Mouse (Mus musculus): Measurements from ENCODE around the gene Zfp217. TPM values are rescaled to one million over a fixed set of nuclear protein-coding genes. Genes with fewer than 3 reads are reported as not detected.

Zfp217 gene
- total RNA-seq, 2 experiments from 2014 or later = 14.4 to 17.7 TPM

DNA sequence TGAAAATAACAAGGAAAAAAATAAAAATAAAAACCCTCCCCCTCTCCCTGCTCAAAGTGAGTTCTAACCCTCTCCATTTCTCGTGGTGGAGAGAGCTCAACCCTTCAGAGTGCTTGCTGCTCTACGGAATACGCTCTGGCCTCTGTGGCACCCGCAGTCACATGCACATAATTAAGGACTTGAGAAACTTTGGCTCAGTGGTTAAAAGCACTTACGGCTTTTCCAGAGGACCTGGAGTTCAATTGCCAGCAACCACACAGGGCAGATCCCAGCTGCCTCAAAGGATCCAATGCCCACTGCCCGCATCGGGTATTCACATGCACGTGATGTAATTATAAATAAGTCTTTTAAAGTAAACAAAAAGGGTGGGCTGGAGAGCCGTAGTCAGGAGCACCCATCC, 41.9 kb downstream of the Zfp217 start:
- intact Hi-C loops (cut with DNase I) = no loop called here
- no peak for DNase-seq

DNA sequence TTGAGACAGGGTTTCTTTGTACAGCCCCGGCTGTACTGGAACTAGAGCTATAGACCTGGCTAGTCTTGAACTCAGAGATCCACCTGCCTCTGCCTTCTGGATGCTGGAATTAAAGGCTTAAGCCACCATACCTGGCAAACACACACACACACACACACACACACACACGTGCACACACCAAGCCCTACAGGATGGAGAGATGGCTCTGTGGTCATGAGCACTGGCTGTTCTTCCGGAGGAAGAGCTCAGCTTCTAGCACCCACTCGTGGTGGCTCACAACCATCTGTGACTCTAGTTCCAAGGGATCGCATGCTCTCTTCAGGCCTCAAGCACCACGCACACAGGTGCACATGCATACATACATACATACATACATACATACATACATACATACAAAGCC, 43.5 kb downstream of the Zfp217 start:
- intact Hi-C loops (cut with DNase I) = loop anchor here (5.0 kb wide), 1 partner anchor 1112 kb away; no protein-coding TSS in a partner anchor
- DNase-seq = no peak

DNA sequence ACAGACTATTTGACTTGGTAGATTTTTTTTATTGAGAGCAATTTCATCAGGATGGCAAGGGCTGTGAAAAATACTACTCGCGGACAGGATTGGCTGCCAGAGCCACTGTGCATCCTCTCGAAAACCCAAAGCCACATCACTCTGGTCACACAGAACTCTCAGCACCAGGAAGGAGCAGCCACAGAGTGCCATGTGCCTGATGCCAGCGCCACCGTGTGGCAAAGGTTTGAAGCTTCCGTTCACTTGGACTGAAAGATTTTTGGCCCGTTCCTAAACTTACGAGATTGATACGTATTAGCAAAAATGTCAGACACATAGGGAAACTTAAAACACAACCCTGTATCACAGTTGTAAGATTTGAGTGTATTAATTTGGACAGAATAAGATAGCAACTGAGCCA, 44.1 kb downstream of the Zfp217 start:
- DNase-seq = peak; percentile 49 to 70
- intact Hi-C loops (cut with DNase I) = loop anchor here (5.0 kb wide), 1 partner anchor 1112 kb away; no protein-coding TSS in a partner anchor

DNA sequence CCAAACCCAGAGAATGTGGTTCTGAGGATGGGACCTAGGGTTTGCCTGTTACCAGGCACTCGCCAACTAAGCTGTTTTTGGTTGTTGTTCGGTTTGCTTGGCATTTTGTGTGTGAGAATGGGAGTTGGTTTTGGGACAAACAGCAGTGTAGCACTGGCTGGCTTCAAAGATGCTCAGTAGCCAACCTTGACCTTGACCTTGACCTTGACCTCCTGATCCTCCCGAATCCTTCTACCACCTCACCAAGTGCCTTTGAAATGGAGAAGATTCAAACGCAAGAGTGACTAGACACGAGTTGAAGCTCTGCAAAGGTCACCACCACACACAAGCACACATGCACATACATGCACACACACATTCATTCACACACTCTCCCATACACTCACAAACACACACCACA, 44.6 kb downstream of the Zfp217 start:
- DNase-seq = no peak
- intact Hi-C loops (cut with DNase I) = loop anchor here (5.0 kb wide), 1 partner anchor 1111 kb away; no protein-coding TSS in a partner anchor

DNA sequence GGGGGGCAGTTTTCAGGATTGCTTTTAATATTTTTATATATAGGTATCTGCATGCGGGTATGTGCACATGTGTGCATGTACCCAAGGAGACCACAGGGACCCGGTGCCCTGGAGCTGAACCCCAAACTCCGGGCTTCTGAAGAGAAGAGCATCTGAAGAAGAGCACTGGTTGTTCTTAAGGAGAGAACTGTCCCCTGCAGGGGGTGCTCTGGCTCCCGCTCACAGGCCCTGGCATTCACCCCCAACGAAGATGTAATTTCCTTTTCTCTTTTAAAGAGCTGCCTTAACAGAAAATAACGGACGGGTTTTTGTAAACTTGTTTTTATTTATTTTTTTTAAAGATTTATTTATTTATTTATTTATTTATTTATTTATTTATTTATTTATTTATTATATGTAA, 46.0 kb downstream of the Zfp217 start:
- DNase-seq = no peak
- intact Hi-C loops (cut with DNase I) = loop anchor here (1.0 to 5.0 kb wide), 3 partner anchors 47 to 1110 kb away; no protein-coding TSS in a partner anchor

DNA sequence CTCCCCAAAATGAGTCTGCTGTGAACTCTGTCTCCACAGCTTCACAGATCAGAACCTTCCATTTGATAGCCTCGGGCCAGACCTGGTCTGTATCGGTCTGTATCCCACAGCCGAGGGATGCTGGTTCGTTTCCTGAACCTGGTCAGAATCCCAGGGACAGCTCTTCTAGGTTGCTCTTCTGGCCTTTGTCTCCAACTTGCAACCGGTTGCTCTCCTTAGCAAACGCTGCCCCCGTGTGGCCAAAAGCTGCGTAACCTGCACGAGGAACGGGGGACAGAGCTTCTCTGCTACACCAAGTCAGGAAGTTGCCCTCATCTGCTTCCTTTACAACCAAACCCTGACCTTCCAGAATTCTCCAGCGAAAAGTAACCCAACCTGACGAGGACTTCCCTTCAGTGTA, 46.8 kb downstream of the Zfp217 start:
- DNase-seq = peak; percentile 93 to 98
- intact Hi-C loops (cut with DNase I) = loop anchor here (1.0 to 5.0 kb wide), 3 partner anchors 46 to 1109 kb away; no protein-coding TSS in a partner anchor

DNA sequence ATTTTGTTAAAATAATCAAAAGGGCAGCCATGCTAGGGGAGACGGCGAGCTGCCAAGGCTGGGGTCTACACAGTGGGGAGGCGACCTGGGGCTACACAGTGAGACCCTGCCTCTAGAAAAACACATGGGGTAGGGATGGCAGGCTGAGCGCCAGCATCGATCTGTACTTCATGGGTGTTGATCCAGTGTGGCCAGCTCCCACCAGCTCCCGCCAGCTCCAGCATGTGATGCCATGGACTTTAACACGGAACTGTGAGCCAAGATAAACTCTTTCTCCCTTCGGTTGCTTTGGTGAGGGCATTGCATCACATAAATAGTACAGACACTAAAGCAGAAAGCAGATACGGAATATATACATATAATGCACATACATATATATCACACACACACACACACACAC, 53.0 kb downstream of the Zfp217 start:
- intact Hi-C loops (cut with DNase I) = no loop called here

DNA sequence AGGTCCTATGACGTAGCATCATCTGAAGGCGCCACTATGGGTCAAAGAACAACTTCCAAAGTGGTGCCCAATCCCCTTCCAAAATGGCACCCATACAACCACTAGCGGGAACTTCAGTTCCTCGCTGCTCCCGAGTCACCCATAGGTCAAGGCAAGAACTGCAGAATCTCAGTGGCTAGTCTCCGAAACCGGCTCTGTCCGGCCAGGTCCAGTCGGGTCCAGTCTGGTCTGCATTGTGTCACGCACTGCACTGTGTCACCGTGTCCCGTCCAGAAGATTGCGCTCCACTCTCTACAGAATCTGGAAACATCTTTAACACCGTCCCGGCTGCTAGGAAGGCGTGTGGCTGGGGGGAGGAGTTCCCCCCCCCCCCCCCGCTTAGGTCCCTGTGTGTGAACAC, 53.7 kb downstream of the Zfp217 start:
- DNase-seq = no peak
- intact Hi-C loops (cut with DNase I) = no loop called here

More for the DNA sequence above, 53.0 kb downstream of the Zfp217 start:
- DNase-seq = no peak

DNA sequence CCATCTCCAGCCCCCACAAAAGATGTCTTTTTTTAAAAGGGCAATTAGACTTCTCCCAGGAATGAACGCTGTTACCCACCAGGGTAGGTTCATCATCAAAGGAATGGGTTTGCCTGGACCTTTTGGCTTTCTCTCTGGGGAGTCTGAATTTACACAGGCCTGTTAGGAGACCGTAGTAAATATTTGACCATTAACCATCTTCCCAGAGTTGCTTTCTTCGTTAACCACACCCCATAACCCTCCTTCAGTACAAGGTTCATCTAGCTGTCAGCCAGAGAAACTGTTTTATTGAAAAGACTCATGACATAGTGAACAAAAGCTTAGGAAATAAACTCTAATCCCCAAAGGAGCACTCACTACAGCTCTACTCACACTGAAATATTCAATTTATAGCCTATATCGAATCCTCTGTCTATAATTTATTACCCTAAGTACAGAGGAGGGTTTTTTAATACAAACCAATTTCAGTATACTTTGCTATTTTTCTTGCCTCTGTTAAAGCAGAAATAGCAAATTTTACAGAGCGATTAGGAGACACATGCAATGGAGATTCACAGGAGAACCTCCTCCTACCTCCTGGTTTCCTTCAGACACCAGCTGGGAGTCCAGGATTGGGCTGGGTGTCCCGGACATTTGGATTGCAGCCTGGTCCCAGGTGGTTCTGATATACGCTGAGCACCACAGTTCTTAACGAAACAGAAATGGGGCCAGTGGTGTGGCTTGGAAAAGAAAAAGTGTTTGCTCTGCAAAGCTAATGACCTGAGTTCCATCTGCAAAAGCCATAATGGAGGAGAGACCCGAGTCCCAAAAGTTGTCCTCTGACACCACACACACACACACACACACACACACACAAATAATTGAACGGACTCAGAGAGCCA, 56.1 kb downstream of the Zfp217 start:
- intact Hi-C loops (cut with DNase I) = no loop called here
- no peak for DNase-seq

DNA sequence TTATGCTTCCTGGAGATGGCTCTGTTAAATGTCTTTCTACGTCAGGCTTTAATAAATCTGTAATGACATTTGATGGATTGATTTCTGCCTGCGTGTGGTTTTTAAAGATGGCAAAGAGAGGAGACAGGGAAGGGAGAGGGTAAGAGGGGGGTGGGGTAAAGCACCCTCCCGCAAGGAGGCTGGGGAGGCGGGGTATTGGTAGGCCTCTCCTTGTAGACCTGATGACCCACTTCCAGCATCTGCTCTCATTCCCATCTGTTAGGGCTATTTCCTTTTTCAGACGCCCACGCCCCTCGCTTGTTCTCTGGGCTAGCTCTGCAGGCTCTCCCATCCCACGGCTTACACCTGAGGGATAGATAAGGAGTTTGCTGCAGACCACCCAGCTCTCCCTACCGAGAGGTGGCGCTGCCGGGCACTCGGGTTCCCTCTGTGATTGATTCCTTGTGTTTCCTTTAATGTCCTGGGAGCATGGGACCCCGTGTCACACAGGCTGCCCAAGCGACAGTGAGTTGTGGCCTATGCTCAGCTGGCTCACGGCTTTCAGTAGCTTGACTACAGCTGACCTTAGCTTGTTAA, 69.4 kb downstream of the Zfp217 start:
- DNase-seq = no peak
- intact Hi-C loops (cut with DNase I) = no loop called here

DNA sequence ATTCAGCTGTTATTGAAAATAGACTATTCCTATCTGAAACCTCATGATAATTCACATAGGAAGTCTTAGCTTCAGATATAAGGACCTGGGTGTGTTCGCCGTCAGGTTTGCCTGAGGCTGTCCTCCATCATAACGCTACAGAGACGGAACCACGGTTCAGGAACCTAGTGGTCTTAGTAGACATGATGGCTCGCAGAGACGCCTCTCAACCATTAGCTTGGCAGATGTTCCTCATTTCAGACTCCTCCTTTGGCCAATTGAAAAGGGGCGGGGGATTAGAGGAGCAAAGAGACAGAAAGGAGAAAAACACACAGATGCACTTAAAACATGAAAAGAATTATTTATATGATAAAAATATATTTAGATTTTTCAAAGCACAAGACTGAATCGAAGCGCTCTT, 69.9 kb downstream of the Zfp217 start:
- intact Hi-C loops (cut with DNase I) = no loop called here
- DNase-seq = no peak

DNA sequence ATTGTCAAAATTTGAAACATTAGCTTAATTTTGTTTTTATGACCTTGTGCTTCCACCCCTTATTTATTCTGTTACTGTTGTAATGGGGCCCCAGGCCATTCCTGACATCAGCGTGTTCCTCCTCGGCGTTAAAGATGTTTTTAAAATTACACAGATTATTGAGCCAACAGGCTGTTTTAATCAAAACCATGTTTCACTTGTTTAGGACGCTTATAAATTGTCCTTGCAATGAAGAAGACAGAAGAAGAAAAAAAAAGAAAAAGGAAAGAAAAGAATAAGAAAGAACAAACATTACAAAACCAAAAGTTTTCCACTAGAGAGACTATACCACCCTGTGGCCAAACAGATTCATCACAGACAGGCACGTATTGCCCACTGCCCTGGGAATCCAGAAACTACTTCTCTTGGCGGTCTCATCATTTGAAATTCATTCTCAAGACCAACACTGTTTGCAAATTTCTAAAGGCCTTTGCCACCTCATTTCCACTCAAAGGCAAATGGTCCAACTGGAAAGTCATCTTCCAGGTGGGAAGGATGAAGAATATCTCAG, 70.9 kb downstream of the Zfp217 start:
- intact Hi-C loops (cut with DNase I) = no loop called here
- no peak for DNase-seq

DNA sequence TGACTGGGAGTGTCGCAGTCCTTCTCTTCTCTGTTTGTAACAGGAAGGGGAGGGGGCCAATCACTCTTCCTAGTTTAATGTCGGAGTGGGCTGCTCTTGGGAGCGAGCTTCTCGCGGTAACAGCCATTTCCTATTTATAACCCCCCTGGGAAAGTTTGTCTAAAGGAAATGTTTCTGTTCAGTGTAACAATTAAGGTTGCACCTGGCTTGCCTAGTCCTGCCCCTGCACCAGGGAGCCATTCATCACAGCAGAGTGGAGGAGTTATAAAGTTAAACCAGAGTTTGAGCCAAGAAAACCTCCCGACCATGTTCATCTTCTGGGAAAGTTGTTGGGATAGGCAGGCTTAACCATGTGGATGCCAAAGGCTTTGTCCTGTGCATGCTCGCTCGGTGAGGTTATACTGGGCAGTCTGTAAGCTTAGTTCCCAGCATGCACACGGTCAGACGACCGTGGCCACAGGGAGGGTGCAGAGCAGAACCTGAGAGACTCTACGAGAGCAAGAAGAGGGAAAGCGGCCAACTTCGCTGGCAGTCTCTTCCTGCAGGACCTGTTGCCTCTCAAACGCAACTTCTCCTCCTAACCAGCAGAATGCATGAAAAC, 77.2 kb downstream of the Zfp217 start:
- peak; percentile 31 to 32 for DNase-seq
- intact Hi-C loops (cut with DNase I) = no loop called here

DNA sequence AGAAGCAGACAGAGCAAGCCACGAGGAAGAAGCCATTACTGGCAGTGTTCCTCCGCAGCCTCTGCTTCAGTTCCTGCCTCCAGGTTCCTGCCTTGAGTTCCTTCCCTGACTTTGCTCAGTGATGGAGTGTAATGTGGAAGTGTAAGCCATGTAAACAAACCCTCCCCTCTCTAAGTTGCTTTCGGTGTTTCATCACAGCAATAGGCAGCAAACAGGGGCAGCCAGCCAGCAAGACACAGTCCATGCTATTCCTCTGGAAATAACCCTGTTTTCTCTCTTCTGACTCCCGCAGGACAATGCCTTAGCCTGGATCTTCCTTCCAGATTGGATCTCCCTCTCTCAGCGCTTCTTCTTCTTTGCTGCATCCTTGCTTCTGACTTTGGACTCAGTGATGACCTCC, 77.9 kb downstream of the Zfp217 start:
- peak in 1 of 2 experiments; percentile 6 for DNase-seq
- intact Hi-C loops (cut with DNase I) = no loop called here

DNA sequence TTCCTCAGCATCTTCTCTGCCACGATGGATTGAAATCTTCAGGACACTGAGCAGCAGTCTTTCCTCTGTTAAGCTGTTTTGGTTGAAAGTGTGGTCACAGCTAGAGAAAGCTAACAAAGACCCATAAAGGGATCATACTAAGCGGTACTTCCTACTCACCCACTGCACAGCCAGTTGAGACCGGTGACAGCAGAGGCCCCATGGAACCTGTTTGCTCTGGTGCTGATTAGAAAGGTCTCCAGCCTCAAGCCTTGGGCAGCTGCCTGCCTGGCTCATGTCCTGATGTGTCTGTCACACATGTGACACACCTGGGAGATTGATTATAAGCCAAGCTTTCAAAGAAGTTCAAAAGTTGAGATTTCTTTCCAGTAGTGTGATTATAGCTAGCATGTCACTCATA, 85.5 kb downstream of the Zfp217 start:
- intact Hi-C loops (cut with DNase I) = no loop called here
- DNase-seq = no peak

DNA sequence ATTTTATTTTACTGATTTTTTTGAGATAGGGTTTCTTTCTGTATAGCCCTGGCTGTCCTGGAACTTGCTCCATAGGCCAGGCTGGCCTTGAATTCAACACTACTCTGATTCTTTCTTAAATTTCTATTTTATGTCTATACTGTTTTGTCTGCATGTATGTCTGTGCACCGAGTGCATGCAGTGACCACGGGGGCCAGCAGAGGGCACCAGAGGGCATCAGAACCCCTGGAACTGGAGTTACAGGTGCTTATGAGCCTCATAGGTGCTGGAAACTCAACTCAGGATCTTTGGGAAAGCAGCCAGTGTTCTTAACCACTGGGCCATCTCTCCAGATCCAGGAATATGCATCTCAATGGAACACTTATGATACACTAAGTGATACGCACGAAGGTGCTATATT, 87.8 kb downstream of the Zfp217 start:
- DNase-seq = peak; percentile 17 to 23
- intact Hi-C loops (cut with DNase I) = no loop called here

DNA sequence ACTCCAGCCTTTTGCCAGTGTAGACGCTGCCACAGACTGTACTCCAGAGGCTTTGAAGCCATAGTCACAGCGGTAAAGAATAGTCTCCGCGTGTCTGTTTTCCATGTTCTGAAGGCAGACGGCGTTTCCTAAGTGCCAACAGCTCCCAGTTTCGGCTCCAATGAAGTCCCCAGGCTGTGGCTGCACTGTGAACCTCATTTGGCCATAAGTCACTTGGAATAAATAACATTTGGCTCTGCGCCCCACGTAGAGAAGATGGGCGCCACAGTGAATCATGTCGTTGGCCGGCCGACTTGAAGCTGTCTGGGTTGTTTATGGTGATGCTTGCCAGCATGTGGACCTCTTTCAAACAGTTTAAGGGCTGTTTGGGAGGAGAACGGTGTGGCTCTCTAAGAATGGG, 89.1 kb downstream of the Zfp217 start:
- no peak for DNase-seq
- intact Hi-C loops (cut with DNase I) = no loop called here

All from heart, postnatal 10 days (tissue).